Mouse (Mus musculus) 3134 (cell line): ENCODE data around the gene Spg21.

Experiments
- DNase-seq: peaks from one replicate; pipeline ENCODE4 v3.0.0-alpha.2; 2011; ENCODE audit warnings: low spot score; ENCODE audit not compliant: insufficient read length; ENCODE audit errors: extremely low read depth

The Spg21 gene

GRCm38 (mm10) chr9:65472769-65473168, 12.0 kb downstream of the Spg21 start:
- DNase-seq = no peak

GRCm38 (mm10) chr9:65479158-65479557, 18.4 kb downstream of the Spg21 start:
- DNase-seq = no peak

GRCm38 (mm10) chr9:65480071-65480470, 19.3 kb downstream of the Spg21 start:
- no peak for DNase-seq

- DNase-seq = no peak
These were observed 30.7 kb downstream of the Spg21 start for GRCm38 (mm10) chr9:65491476-65491875.

- no peak for DNase-seq
These were observed 31.6 kb downstream of the Spg21 start for GRCm38 (mm10) chr9:65492351-65492750.

- no peak for DNase-seq
These were observed 32.1 kb downstream of the Spg21 start for GRCm38 (mm10) chr9:65492851-65493250.

GRCm38 (mm10) chr9:65502146-65502545, 41.4 kb downstream of the Spg21 start:
- DNase-seq = no peak

GRCm38 (mm10) chr9:65502721-65503505, 42.2 kb downstream of the Spg21 start:
- no peak for DNase-seq

GRCm38 (mm10) chr9:65508449-65508848, 47.7 kb downstream of the Spg21 start:
- DNase-seq = peak; percentile 22

GRCm38 (mm10) chr9:65512520-65512919, 51.8 kb downstream of the Spg21 start:
- no peak for DNase-seq

- DNase-seq = no peak
These were observed 53.7 kb downstream of the Spg21 start for GRCm38 (mm10) chr9:65514431-65514830.

GRCm38 (mm10) chr9:65514851-65515261, 54.1 kb downstream of the Spg21 start:
- no peak for DNase-seq

- no peak for DNase-seq
These were observed 59.2 kb downstream of the Spg21 start, which contains the start of gene Ankdd1a for GRCm38 (mm10) chr9:65519807-65520504. Gene Ankdd1a (minus strand): TSS chr9:65520193.

- DNase-seq = no peak
These were observed 59.7 kb downstream of the Spg21 start for GRCm38 (mm10) chr9:65520505-65520876.

GRCm38 (mm10) chr9:65523611-65524364, 63.0 kb downstream of the Spg21 start:
- peak; percentile 75 for DNase-seq

GRCm38 (mm10) chr9:65525445-65526195, 64.9 kb downstream of the Spg21 start:
- peak; percentile 66 for DNase-seq

- no peak for DNase-seq
These were observed 67.8 kb downstream of the Spg21 start for GRCm38 (mm10) chr9:65528417-65529038.

- DNase-seq = no peak
These were observed 68.9 kb downstream of the Spg21 start for GRCm38 (mm10) chr9:65529659-65530058.

GRCm38 (mm10) chr9:65531283-65531682, 70.5 kb downstream of the Spg21 start:
- no peak for DNase-seq

GRCm38 (mm10) chr9:65532986-65533385, 72.2 kb downstream of the Spg21 start:
- no peak for DNase-seq
